Mouse (Mus musculus) liver, postnatal 0 days (tissue): Measurements from ENCODE around the gene E4f1. TPM values are rescaled to one million over a fixed set of nuclear protein-coding genes. Genes with fewer than 3 reads are reported as not detected.

ENCODE experiments used
- ATAC-seq: fragments of 200-750 bp; cut with Nextera tagmentation; 2 replicates; pipeline ENCODE4 v1.8.0; 2017; ENCODE audit warnings: mild to moderate bottlenecking, moderate library complexity
- DNase-seq: peaks from one replicate; pipeline ENCODE4 v3.0.0-alpha.2; 2016
- H3K27ac ChIP-seq: fragments of 300-500 bp; sonication (generic); 2 replicates; pipeline ENCODE4 v1.5.1; 2014; ENCODE audit warnings: antibody characterized with exemption, moderate library complexity, mild to moderate bottlenecking, low read depth
- H3K27me3 ChIP-seq: fragments of 300-500 bp; sonication (generic); 2 replicates; pipeline ENCODE4 v1.6.1; 2014; ENCODE audit warnings: low read length, control low read depth, mixed read lengths; ENCODE audit not compliant: insufficient read depth
- H3K36me3 ChIP-seq: fragments of 300-500 bp; sonication (generic); replicated peaks from 2 replicates; pipeline ENCODE4 v1.6.1; 2014; ENCODE audit warnings: mild to moderate bottlenecking, control low read depth, low read length, moderate library complexity, mixed read lengths; ENCODE audit not compliant: insufficient read depth
- H3K4me1 ChIP-seq: fragments of 300-500 bp; sonication (generic); 2 replicates; pipeline ENCODE4 v1.6.1; 2014; ENCODE audit warnings: antibody characterized with exemption, mild to moderate bottlenecking, control low read depth; ENCODE audit not compliant: insufficient read depth
- H3K4me2 ChIP-seq: fragments of 300-500 bp; sonication (generic); 2 replicates; pipeline ENCODE4 v1.6.1; 2014; ENCODE audit warnings: low read depth, mild to moderate bottlenecking, low read length, moderate library complexity, mixed read lengths
- H3K4me3 ChIP-seq: fragments of 300-500 bp; sonication (generic); 2 replicates; pipeline ENCODE4 v1.5.1; 2014; ENCODE audit warnings: low read depth, low read length
- H3K9ac ChIP-seq: fragments of 300-500 bp; sonication (generic); replicated peaks from 2 replicates; pipeline ENCODE4 v1.6.1; 2014; ENCODE audit warnings: mild to moderate bottlenecking, moderate library complexity
- H3K9me3 ChIP-seq: fragments of 300-500 bp; sonication (generic); 2 replicates; pipeline ENCODE4 v1.6.1; 2016; ENCODE audit warnings: mild to moderate bottlenecking, control low read depth, low read length, mixed read lengths
- CTCF ChIP-seq: sonication (generic); IDR thresholded peaks from 2 replicates; pipeline ENCODE4 v1.5.1; 2016; ENCODE audit warnings: antibody characterized with exemption, low read depth
- EP300 ChIP-seq: IDR thresholded peaks from 2 replicates; pipeline ENCODE4 v1.6.1; 2016; ENCODE audit warnings: antibody characterized with exemption, low read depth, mild to moderate bottlenecking
- WGBS: fragments of 180-500 bp; shearing (Covaris S2); extraction: QIAGEN DNeasy Blood & Tissue Kit; methylation state at CpG from one replicate; pipeline ENCODE4 v1.1.7; 2014; ENCODE audit not compliant: insufficient replicate concordance; 5-methylcytosine and 5-hydroxymethylcytosine counted together
- polyA plus RNA-seq: library from polyadenylated mRNA; unstranded; fragments of >200 nt; fragmentation: Nextera tagmentation; extraction: Ambion mirVana; gene quantifications from 2 replicates; pipeline ENCODE4 v1.2.1, GENCODE M21; 2015

E4f1 gene
- polyA plus RNA-seq, 1 experiment from 2014 or later = 6.4 TPM

DNA sequence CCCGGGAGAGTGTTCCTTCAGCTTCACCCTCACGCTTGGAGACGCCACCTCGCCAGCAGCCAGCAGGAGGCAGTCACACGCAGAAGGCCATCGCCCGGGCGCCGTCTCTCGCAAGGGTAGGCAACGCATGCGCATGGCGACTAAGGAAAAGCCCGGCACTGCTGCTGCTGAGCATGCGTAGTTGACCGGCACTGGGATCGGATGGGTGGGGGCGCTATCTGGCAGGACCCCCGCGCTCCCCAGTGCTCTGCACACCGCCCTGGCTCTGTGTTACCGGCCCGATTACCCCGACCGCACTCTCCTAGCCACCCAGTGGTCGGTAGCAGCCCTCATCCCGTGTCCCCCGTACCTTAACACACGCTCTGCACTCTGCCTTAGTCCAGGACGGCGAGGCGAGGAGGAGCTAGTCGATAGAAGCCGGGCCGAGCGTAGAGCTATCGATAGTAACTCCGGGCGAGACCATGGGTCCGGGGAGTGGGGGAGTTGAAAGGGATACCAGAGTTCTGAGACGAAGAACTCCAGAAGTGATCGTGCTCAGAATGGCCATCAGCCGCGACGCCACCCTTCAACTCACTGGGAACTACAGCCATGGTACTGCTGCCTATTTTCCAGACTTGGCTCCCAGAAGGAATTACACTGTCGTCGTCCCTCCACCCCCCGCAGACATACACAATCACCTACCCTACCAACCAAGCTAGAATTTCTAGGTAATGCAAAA lies 8.7 kb upstream of the E4f1 start, which contains the start of gene Mlst8:
Gene Mlst8 (minus strand): TSS at position 416 of the 718 bp plus-strand sequence.
- peak within 1 kb of the TSS; percentile 66 for H3K4me2 ChIP-seq
- TF ChIP-seq CTCF (peak; percentile 97), EP300 (peak; percentile 75)
- ATAC-seq (peak; percentile 97), DNase-seq (peak; percentile 98)
- peak within 1 kb of the TSS; percentile 78 for H3K4me3 ChIP-seq
- peaks cover 11% of the 10 kb centered on the region for H3K4me1 ChIP-seq
- H3K27ac ChIP-seq = peak within 1 kb of the TSS; percentile 84
- H3K36me3 ChIP-seq = peaks cover 34% of the 10 kb centered on the region
- no peaks in the 10 kb centered on the region for H3K9me3 ChIP-seq
- H3K9ac ChIP-seq = peak within 1 kb of the TSS; percentile 77
- WGBS = under 1% methylated on average over 48 of the region's 48 CpGs
- H3K27me3 ChIP-seq = no peaks in the 10 kb centered on the region

- WGBS = 40% methylated on average over 11 of the region's 11 CpGs
- peak overlapping the region; percentile 84 for H3K27ac ChIP-seq
- no peaks in the 10 kb centered on the region for H3K9me3 ChIP-seq
- peak overlapping the region; percentile 78 for H3K4me3 ChIP-seq
- H3K27me3 ChIP-seq = no peaks in the 10 kb centered on the region
- TF ChIP-seq EP300 = no peak
- no peak for TF ChIP-seq CTCF
- peaks cover 11% of the 10 kb centered on the region for H3K4me1 ChIP-seq
- H3K9ac ChIP-seq = peak overlapping the region; percentile 77
- ATAC-seq (no peak), DNase-seq (no peak)
- H3K36me3 ChIP-seq = peaks cover 36% of the 10 kb centered on the region
- H3K4me2 ChIP-seq = peak overlapping the region; percentile 66
These were observed 8.0 kb upstream of the E4f1 start for GRCm38 (mm10) chr17:24477985-24478600.

GRCm38 (mm10) chr17:24477053-24477984 lies 7.2 kb upstream of the E4f1 start:
- Histone ChIP-seq H3K36me3 (peaks cover 39% of the 10 kb centered on the region), H3K4me1 (peaks cover 15% of the 10 kb centered on the region), H3K27ac (peak overlapping the region; percentile 84), H3K27me3 (no peaks in the 10 kb centered on the region), H3K9me3 (no peaks in the 10 kb centered on the region), H3K9ac (0 out of 2 replicates have a peak overlapping the region, but pooled peaks have one; percentile 77), H3K4me3 (peak overlapping the region; percentile 78), H3K4me2 (peak overlapping the region; percentile 66)
- TF ChIP-seq CTCF (no peak), EP300 (no peak)
- WGBS = 85% methylated on average over 20 of the region's 20 CpGs
- ATAC-seq = no peak
- no peak for DNase-seq

DNA sequence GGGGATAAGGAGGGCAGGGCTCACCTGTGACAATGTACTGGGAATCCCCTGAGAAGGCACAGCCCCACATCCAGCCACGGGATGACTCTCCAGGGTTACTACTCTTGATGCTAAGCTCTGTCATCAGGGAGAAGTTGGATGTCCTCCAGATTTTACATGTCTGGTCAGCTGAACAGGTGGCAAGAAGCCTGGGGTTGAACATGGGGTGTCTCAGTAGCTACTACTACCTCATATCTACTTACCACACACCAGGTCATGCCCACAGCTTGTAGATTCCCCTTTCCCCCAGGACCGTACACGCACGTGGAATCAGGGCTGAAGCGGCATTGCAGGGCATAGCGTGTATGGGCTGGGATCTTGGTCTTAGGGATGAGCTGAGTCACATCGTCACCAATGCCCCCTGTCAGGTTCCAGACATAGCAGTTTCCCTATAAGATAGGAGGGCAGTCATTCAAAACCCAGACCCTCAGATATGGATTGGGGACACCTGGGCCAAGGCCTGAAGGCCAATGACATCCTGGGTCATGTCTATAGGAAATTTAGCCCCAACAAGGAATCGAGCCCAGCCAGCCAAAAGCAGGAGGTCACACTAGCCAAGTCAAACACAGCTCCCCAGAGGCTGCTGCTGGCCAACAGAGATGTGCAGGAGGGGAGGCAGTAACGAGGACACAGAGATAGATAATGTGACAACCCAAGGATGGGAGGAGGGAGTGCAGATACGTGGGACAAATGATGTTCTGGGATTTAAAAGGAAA lies 6.1 kb upstream of the E4f1 start:
- ATAC-seq = no peak
- Histone ChIP-seq H3K27ac (0 out of 2 replicates have a peak overlapping the region, but pooled peaks have one; percentile 40), H3K27me3 (no peaks in the 10 kb centered on the region), H3K4me2 (peak overlapping the region; percentile 50; the same call in 1 of the 2 replicates), H3K36me3 (peaks cover 39% of the 10 kb centered on the region), H3K4me1 (peaks cover 26% of the 10 kb centered on the region), H3K4me3 (peak overlapping the region; percentile 17), H3K9ac (no peak overlapping the region), H3K9me3 (no peaks in the 10 kb centered on the region)
- WGBS = 86% methylated on average over 10 of the region's 10 CpGs
- no peak for TF ChIP-seq EP300
- TF ChIP-seq CTCF = no peak
- DNase-seq = no peak

DNA sequence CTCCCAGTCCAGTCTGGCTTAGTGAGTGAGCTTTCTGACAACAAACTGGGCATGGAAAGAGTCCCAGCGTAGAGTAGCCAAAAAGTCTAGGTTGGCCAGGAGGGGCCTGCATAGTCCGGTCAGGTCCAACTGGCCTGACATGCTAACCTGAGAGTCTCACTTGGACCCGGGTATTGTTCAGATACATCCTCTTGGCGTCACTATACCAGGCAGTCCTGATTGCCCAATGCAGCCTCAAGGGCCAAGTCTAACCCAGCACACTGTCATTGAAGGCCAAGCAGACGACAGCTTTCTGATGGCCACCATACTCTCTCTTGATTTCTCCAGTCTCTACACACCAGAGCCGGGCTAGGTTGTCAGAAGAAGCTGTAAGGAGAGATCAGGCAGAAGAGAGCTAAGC lies 5.5 kb upstream of the E4f1 start:
- peak overlapping the region; percentile 50; the same call in 1 of the 2 replicates for H3K4me2 ChIP-seq
- H3K27ac ChIP-seq = no peak overlapping the region
- H3K27me3 ChIP-seq = no peaks in the 10 kb centered on the region
- WGBS = 78% methylated on average over 6 of the region's 6 CpGs
- peaks cover 39% of the 10 kb centered on the region for H3K36me3 ChIP-seq
- ATAC-seq = no peak
- H3K9ac ChIP-seq = no peak overlapping the region
- TF ChIP-seq CTCF (no peak), EP300 (no peak)
- no peak overlapping the region for H3K4me3 ChIP-seq
- no peaks in the 10 kb centered on the region for H3K9me3 ChIP-seq
- no peak for DNase-seq
- H3K4me1 ChIP-seq = peaks cover 29% of the 10 kb centered on the region
